ENCODE assay signal across 17 mouse cellular contexts in genomic region chr8:4312104-4312503, GRCm38 (mm10).
"Had no signal": no experiment of that assay in that cellular context is flagged by ENCODE, and none has a peak within 500 bp of the region (broad histone marks: within the 10 kb centered on the region; RNA-seq: fewer than 3 reads in every experiment).

No protein-coding gene starts in this region.

- ATAC-seq: intestine, postnatal 0 days; lung, postnatal 0 days had no signal

- H3K4me3 ChIP-seq: limb, embryonic 12.5 days; midbrain, embryonic 10.5 days; myocyte; neural tube, embryonic 15.5 days had no signal

- H3K27ac ChIP-seq: limb, embryonic 12.5 days; midbrain, embryonic 10.5 days; neural tube, embryonic 15.5 days had no signal

- DNase-seq: kidney, adult 9 months; kidney, postnatal 10 days; layer of hippocampus, adult 9-11 months; layer of hippocampus, postnatal 36 days; lung, adult 2 months; lung, postnatal 4 days; midbrain, embryonic 14.5 days; right cerebral cortex, adult 18-20 months; right cerebral cortex, postnatal 25 days; thymus, adult 18-20 months; thymus, postnatal 14 days had no signal
